Mouse (Mus musculus): ENCODE results near the gene Cep68. TPM values are rescaled to one million over a fixed set of nuclear protein-coding genes. Genes with fewer than 3 reads are reported as not detected.

The Cep68 gene
- polyA plus RNA-seq (2014; fragmentation: Nextera tagmentation; extraction: Ambion mirVana) = 31.0 and 33.9 TPM in 2 replicates

DNA sequence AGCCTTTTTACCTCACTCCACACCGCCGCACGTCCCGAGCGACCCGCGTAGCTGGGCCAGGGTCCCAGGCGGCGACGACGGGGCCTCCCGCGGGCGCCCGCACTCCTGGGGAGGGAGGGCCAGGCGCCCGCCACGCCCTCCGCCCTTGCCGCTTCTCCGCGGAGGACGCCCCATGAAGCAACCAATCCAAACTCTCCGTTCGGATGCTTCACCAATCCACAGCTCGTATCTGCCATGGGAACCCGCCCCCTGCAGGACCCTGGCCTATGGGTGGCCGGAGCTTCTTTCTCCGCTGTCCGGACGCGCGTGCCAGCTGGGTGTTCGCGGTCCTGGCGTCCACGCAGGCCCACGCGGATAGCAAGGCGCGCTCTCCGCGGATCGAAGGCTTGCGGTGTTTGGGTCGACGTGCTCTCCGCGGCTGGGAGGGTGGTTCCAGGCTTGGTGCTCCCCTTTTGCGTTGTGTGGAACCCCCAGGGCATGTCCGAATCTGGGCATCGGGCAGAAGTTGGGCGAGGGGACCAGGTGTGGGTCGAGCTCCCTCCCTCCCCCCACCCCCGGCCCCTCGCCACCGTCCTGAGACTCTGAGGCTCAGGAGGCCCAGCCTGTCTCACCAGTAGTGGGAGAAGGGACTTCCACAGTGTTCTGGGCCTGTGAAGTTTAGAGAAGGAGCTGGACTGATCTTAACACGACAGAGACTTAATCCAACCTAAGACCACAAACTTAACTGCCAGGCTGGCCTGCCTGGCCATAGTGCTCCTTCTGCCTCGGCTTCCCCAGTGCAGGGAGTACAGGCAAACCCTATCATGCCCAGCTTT lies at the start of gene Cep68:
Gene Cep68, minus strand, starts transcription at position 134 of the 815 bp plus-strand sequence.
- Histone ChIP-seq H3K36me3 (ENCODE audit: control insufficient read depth, insufficient read depth, low read length) (peaks cover 4% of the 10 kb centered on the region; the same call in 1 of the 2 replicates), H3K4me2 (ENCODE audit: low read length) (peak within 1 kb of the TSS; percentile 90), H3K9me3 (ENCODE audit: control insufficient read depth, low read length) (no peaks in the 10 kb centered on the region), H3K4me3 (ENCODE audit: control insufficient read depth in 1 of 2, insufficient read depth in 1 of 2, low read depth in 1 of 2, low read length in 2 of 2) (peak within 1 kb of the TSS; percentile 77 to 97), H3K4me1 (ENCODE audit: control insufficient read depth in 2 of 2, insufficient read depth in 2 of 2, low read length in 2 of 2) (peaks cover 13 to 27% of the 10 kb centered on the region in 2 experiments), H3K27ac (replicated peaks in 1 of 2; ENCODE audit: control insufficient read depth in 1 of 2, insufficient read depth in 1 of 2, low read depth in 2 of 2, low read length in 2 of 2) (peak within 1 kb of the TSS; percentile 70 to 91), H3K27me3 (ENCODE audit: control insufficient read depth, insufficient read depth, low read length) (no peaks in the 10 kb centered on the region), H3K9ac (ENCODE audit: low read length) (peak within 1 kb of the TSS; percentile 98)
- ATAC-seq (ENCODE audit: insufficient number of reproducible peaks, insufficient read depth, low FRiP score, low read depth) = peak; percentile 98
- WGBS = under 1% methylated on average over 55 of the region's 59 CpGs

- no peak overlapping the region for H3K4me2 ChIP-seq (ENCODE audit: low read length)
- ATAC-seq (ENCODE audit: insufficient number of reproducible peaks, insufficient read depth, low FRiP score, low read depth) = no peak
- H3K36me3 ChIP-seq (ENCODE audit: control insufficient read depth, insufficient read depth, low read length) = no peaks in the 10 kb centered on the region
- no peaks in the 10 kb centered on the region for H3K27me3 ChIP-seq (ENCODE audit: control insufficient read depth, insufficient read depth, low read length)
- H3K9ac ChIP-seq (ENCODE audit: low read length) = no peak overlapping the region
- peaks cover 0 to 3% of the 10 kb centered on the region in 2 experiments; a peak in 1 of 4 replicates for H3K4me1 ChIP-seq (ENCODE audit: control insufficient read depth in 2 of 2, insufficient read depth in 2 of 2, low read length in 2 of 2)
- no peak overlapping the region for H3K27ac ChIP-seq (replicated peaks in 1 of 2; ENCODE audit: control insufficient read depth in 1 of 2, insufficient read depth in 1 of 2, low read depth in 2 of 2, low read length in 2 of 2)
- WGBS = 74% methylated on average over 3 of the region's 3 CpGs
- no peaks in the 10 kb centered on the region for H3K9me3 ChIP-seq (ENCODE audit: control insufficient read depth, low read length)
- no peak overlapping the region for H3K4me3 ChIP-seq (ENCODE audit: control insufficient read depth in 1 of 2, insufficient read depth in 1 of 2, low read depth in 1 of 2, low read length in 2 of 2)
Measured at GRCm38 (mm10) chr11:20284463-20284862, 35.2 kb upstream of the Cep68 start.

DNA sequence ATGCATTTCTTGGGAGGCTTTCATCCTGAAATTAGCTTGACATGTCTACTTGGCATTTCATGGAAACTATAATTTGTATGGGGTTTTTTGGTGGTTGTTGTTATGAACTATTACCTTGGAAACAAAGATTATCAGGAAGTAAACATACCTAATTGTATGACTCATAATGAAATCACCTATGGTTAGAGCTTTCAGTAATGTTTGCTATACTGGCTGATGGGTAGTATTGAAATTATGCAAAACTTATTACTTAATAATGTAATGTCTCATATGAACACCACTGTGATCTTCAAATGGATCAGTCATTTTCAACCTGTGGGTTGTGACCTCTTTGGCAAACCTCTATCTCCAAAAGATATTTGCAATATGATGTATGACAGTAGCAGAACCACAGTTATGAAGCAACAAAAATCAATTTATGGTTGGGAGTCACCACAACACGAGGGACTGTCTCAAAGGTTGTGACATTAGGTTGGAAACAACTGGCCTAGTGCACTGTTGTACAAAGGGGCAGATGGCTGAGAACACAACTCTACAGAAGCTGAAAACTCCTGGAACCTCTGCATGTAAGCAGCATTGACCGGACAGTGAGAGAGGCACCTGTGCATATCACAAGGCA lies 33.5 kb upstream of the Cep68 start:
- no peak for ATAC-seq (ENCODE audit: insufficient number of reproducible peaks, insufficient read depth, low FRiP score, low read depth)
- Histone ChIP-seq H3K36me3 (ENCODE audit: control insufficient read depth, insufficient read depth, low read length) (no peaks in the 10 kb centered on the region), H3K4me2 (ENCODE audit: low read length) (no peak overlapping the region), H3K9me3 (ENCODE audit: control insufficient read depth, low read length) (no peaks in the 10 kb centered on the region), H3K4me3 (ENCODE audit: control insufficient read depth in 1 of 2, insufficient read depth in 1 of 2, low read depth in 1 of 2, low read length in 2 of 2) (no peak overlapping the region), H3K27me3 (ENCODE audit: control insufficient read depth, insufficient read depth, low read length) (no peaks in the 10 kb centered on the region), H3K4me1 (ENCODE audit: control insufficient read depth in 2 of 2, insufficient read depth in 2 of 2, low read length in 2 of 2) (peaks cover 0 to 10% of the 10 kb centered on the region in 2 experiments; a peak in 2 of 4 replicates), H3K27ac (replicated peaks in 1 of 2; ENCODE audit: control insufficient read depth in 1 of 2, insufficient read depth in 1 of 2, low read depth in 2 of 2, low read length in 2 of 2) (no peak overlapping the region), H3K9ac (ENCODE audit: low read length) (no peak overlapping the region)
- 75% methylated on average over 2 of the region's 2 CpGs for WGBS

GRCm38 (mm10) chr11:20280982-20281381 lies 31.8 kb upstream of the Cep68 start:
- no peak for ATAC-seq (ENCODE audit: insufficient number of reproducible peaks, insufficient read depth, low FRiP score, low read depth)
- peaks cover 0 to 10% of the 10 kb centered on the region in 2 experiments; a peak in 2 of 4 replicates for H3K4me1 ChIP-seq (ENCODE audit: control insufficient read depth in 2 of 2, insufficient read depth in 2 of 2, low read length in 2 of 2)
- no peaks in the 10 kb centered on the region for H3K27me3 ChIP-seq (ENCODE audit: control insufficient read depth, insufficient read depth, low read length)
- H3K27ac ChIP-seq (replicated peaks in 1 of 2; ENCODE audit: control insufficient read depth in 1 of 2, insufficient read depth in 1 of 2, low read depth in 2 of 2, low read length in 2 of 2) = no peak overlapping the region
- H3K9me3 ChIP-seq (ENCODE audit: control insufficient read depth, low read length) = no peaks in the 10 kb centered on the region
- no peak overlapping the region for H3K4me3 ChIP-seq (ENCODE audit: control insufficient read depth in 1 of 2, insufficient read depth in 1 of 2, low read depth in 1 of 2, low read length in 2 of 2)
- WGBS = 63% methylated on average over 5 of the region's 5 CpGs
- H3K4me2 ChIP-seq (ENCODE audit: low read length) = no peak overlapping the region
- H3K9ac ChIP-seq (ENCODE audit: low read length) = no peak overlapping the region
- H3K36me3 ChIP-seq (ENCODE audit: control insufficient read depth, insufficient read depth, low read length) = no peaks in the 10 kb centered on the region

DNA sequence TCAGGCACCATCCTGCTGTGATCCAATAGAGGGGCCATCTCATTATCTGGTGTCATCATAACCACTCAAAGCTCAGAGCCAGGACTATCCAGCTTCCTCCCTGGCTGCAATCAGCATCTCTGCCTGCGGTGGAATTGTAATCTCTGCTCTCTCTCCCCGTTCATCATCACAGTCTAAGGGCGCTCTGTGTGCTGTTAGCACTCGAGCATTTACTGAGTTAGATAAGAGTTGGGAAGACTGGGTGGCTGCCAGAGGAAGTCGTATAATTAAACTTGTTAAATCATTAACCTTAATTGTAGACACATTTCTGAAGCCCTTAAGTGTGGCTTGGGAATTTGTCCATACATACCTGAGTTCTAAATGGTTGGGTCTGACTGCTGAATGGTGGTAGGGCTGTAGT lies 29.5 kb upstream of the Cep68 start:
- H3K27me3 ChIP-seq (ENCODE audit: control insufficient read depth, insufficient read depth, low read length) = no peaks in the 10 kb centered on the region
- H3K4me1 ChIP-seq (ENCODE audit: control insufficient read depth in 2 of 2, insufficient read depth in 2 of 2, low read length in 2 of 2) = peaks cover 0 to 10% of the 10 kb centered on the region in 2 experiments; a peak in 2 of 4 replicates
- H3K4me2 ChIP-seq (ENCODE audit: low read length) = no peak overlapping the region
- no peak for ATAC-seq (ENCODE audit: insufficient number of reproducible peaks, insufficient read depth, low FRiP score, low read depth)
- H3K27ac ChIP-seq (replicated peaks in 1 of 2; ENCODE audit: control insufficient read depth in 1 of 2, insufficient read depth in 1 of 2, low read depth in 2 of 2, low read length in 2 of 2) = no peak overlapping the region
- no peaks in the 10 kb centered on the region for H3K36me3 ChIP-seq (ENCODE audit: control insufficient read depth, insufficient read depth, low read length)
- no peaks in the 10 kb centered on the region for H3K9me3 ChIP-seq (ENCODE audit: control insufficient read depth, low read length)
- 5% methylated on average over 5 of the region's 5 CpGs for WGBS
- H3K4me3 ChIP-seq (ENCODE audit: control insufficient read depth in 1 of 2, insufficient read depth in 1 of 2, low read depth in 1 of 2, low read length in 2 of 2) = no peak overlapping the region
- no peak overlapping the region for H3K9ac ChIP-seq (ENCODE audit: low read length)

DNA sequence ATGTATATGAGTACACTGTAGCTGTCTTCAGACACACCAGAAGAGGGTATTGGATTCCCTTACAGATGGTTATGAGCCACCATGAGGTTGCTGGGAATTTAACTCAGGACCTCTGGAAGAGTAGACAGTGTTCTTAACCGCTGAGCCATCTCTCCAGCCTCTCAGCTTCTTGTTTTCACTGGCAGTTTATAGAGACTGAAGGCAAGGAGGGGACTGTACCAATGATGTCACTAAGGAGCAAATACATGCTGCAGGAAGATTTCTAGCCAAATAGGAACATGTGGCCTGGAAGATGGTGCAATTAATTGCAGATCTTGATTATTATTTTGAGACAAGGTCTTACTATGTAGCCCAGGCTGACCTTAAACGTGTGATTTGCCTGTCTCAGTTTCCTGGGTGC lies 27.9 kb upstream of the Cep68 start:
- Histone ChIP-seq H3K27ac (replicated peaks in 1 of 2; ENCODE audit: control insufficient read depth in 1 of 2, insufficient read depth in 1 of 2, low read depth in 2 of 2, low read length in 2 of 2) (no peak overlapping the region), H3K4me1 (ENCODE audit: control insufficient read depth in 2 of 2, insufficient read depth in 2 of 2, low read length in 2 of 2) (peaks cover 0 to 10% of the 10 kb centered on the region in 2 experiments; a peak in 2 of 4 replicates), H3K9ac (ENCODE audit: low read length) (no peak overlapping the region), H3K9me3 (ENCODE audit: control insufficient read depth, low read length) (no peaks in the 10 kb centered on the region), H3K4me2 (ENCODE audit: low read length) (no peak overlapping the region), H3K27me3 (ENCODE audit: control insufficient read depth, insufficient read depth, low read length) (no peaks in the 10 kb centered on the region), H3K4me3 (ENCODE audit: control insufficient read depth in 1 of 2, insufficient read depth in 1 of 2, low read depth in 1 of 2, low read length in 2 of 2) (no peak overlapping the region), H3K36me3 (ENCODE audit: control insufficient read depth, insufficient read depth, low read length) (no peaks in the 10 kb centered on the region)
- ATAC-seq (ENCODE audit: insufficient number of reproducible peaks, insufficient read depth, low FRiP score, low read depth) = no peak
- WGBS = 72% methylated on average over 2 of the region's 2 CpGs

- Histone ChIP-seq H3K4me2 (ENCODE audit: low read length) (no peak overlapping the region), H3K4me1 (ENCODE audit: control insufficient read depth in 2 of 2, insufficient read depth in 2 of 2, low read length in 2 of 2) (peaks cover 0 to 9% of the 10 kb centered on the region in 2 experiments; a peak in 2 of 4 replicates), H3K9me3 (ENCODE audit: control insufficient read depth, low read length) (no peaks in the 10 kb centered on the region), H3K9ac (ENCODE audit: low read length) (no peak overlapping the region), H3K36me3 (ENCODE audit: control insufficient read depth, insufficient read depth, low read length) (no peaks in the 10 kb centered on the region), H3K4me3 (ENCODE audit: control insufficient read depth in 1 of 2, insufficient read depth in 1 of 2, low read depth in 1 of 2, low read length in 2 of 2) (no peak overlapping the region), H3K27ac (replicated peaks in 1 of 2; ENCODE audit: control insufficient read depth in 1 of 2, insufficient read depth in 1 of 2, low read depth in 2 of 2, low read length in 2 of 2) (no peak overlapping the region), H3K27me3 (ENCODE audit: control insufficient read depth, insufficient read depth, low read length) (no peaks in the 10 kb centered on the region)
- no peak for ATAC-seq (ENCODE audit: insufficient number of reproducible peaks, insufficient read depth, low FRiP score, low read depth)
- WGBS = 68% methylated on average over 2 of the region's 2 CpGs
Measured at GRCm38 (mm10) chr11:20275974-20276373, 26.7 kb upstream of the Cep68 start.

Data from heart, embryonic 14.5 days (tissue).